Mouse (Mus musculus) hindbrain, embryonic 12.5 days (tissue): Measurements from ENCODE around the gene Ddx5. TPM values are rescaled to one million over a fixed set of nuclear protein-coding genes. Genes with fewer than 3 reads are reported as not detected.
A peak's percentile ranks its signal among the peaks of the same experiment; 100 is the strongest.
"Not testable (repeated sequence)": the region's sequence is repeated elsewhere in the genome, so short reads cannot be mapped to it uniquely, and the experiment has no call there.

Experiments used
- ATAC-seq: fragments of 200-750 bp; cut with Nextera tagmentation; 2 replicates; pipeline ENCODE4 v1.8.0; 2017; ENCODE audit warnings: moderate TSS enrichment; ENCODE audit not compliant: low FRiP score
- H3K27ac ChIP-seq: fragments of 300-500 bp; sonication (generic); 2 replicates; pipeline ENCODE4 v1.5.1; 2016; ENCODE audit warnings: mild to moderate bottlenecking
- H3K27me3 ChIP-seq: fragments of 300-500 bp; sonication (generic); 2 replicates; pipeline ENCODE4 v1.6.1; 2016; ENCODE audit warnings: mild to moderate bottlenecking
- H3K36me3 ChIP-seq: fragments of 300-500 bp; sonication (generic); 2 replicates; pipeline ENCODE4 v1.6.1; 2016; ENCODE audit warnings: mild to moderate bottlenecking
- H3K4me1 ChIP-seq: fragments of 300-500 bp; sonication (generic); 2 replicates; pipeline ENCODE4 v1.6.1; 2016
- H3K4me2 ChIP-seq: fragments of 300-500 bp; sonication (generic); replicated peaks from 2 replicates; pipeline ENCODE4 v1.6.1; 2016; ENCODE audit warnings: mild to moderate bottlenecking
- H3K4me3 ChIP-seq: fragments of 300-500 bp; sonication (generic); 2 replicates; pipeline ENCODE4 v1.5.1; 2016; ENCODE audit warnings: mild to moderate bottlenecking
- H3K9ac ChIP-seq: fragments of 300-500 bp; sonication (generic); 2 replicates; pipeline ENCODE4 v1.6.1; 2016; ENCODE audit warnings: mild to moderate bottlenecking, moderate library complexity
- H3K9me3 ChIP-seq: fragments of 300-500 bp; sonication (generic); replicated peaks from 2 replicates; pipeline ENCODE4 v1.6.1; 2016; ENCODE audit warnings: mild to moderate bottlenecking
- WGBS: fragments of 180-500 bp; shearing (Covaris S2); methylation state at CpG from one replicate; pipeline ENCODE4 v1.1.7; 2016; 5-methylcytosine and 5-hydroxymethylcytosine counted together
- polyA plus RNA-seq: library from polyadenylated mRNA; unstranded; fragments of >200 nt; fragmentation: Nextera tagmentation; extraction: Ambion mirVana; gene quantifications from 2 replicates; pipeline ENCODE4 v1.2.1, GENCODE M21; 2016

Gene Ddx5
- polyA plus RNA-seq, 1 experiment from 2014 or later = 467 TPM

GRCm38 (mm10) chr11:106787131-106788025 is 1.6 kb downstream of the Ddx5 start:
- H3K36me3 ChIP-seq = peaks cover 41% of the 10 kb centered on the region
- peaks cover 20% of the 10 kb centered on the region for H3K4me1 ChIP-seq
- H3K9me3 ChIP-seq = no peaks in the 10 kb centered on the region
- peak overlapping the region; percentile 95 for H3K4me3 ChIP-seq
- ATAC-seq = peak; percentile 19; the same call in 1 of the 2 replicates
- no peaks in the 10 kb centered on the region for H3K27me3 ChIP-seq
- under 1% methylated on average over 64 of the region's 65 CpGs for WGBS
- peak overlapping the region; percentile 98 for H3K27ac ChIP-seq
- H3K9ac ChIP-seq = peak overlapping the region; percentile 99
- H3K4me2 ChIP-seq = peak overlapping the region; percentile 81

- Histone ChIP-seq H3K4me2 (no peak overlapping the region), H3K4me3 (no peak overlapping the region), H3K9me3 (no peaks in the 10 kb centered on the region), H3K9ac (no peak overlapping the region), H3K27ac (no peak overlapping the region), H3K36me3 (peaks cover 58% of the 10 kb centered on the region), H3K4me1 (peaks cover 18% of the 10 kb centered on the region), H3K27me3 (no peaks in the 10 kb centered on the region)
- WGBS = 76% methylated on average over 1 of the region's 1 CpGs
- ATAC-seq = no peak
Observed at GRCm38 (mm10) chr11:106785043-106785442, 3.9 kb downstream of the Ddx5 start.

GRCm38 (mm10) chr11:106784476-106784875 is 4.5 kb downstream of the Ddx5 start:
- no peak overlapping the region for H3K4me2 ChIP-seq
- no peak overlapping the region for H3K27ac ChIP-seq
- H3K4me3 ChIP-seq = no peak overlapping the region
- WGBS = 85% methylated on average over 2 of the region's 2 CpGs
- peaks cover 59% of the 10 kb centered on the region for H3K36me3 ChIP-seq
- H3K4me1 ChIP-seq = peaks cover 19% of the 10 kb centered on the region
- H3K27me3 ChIP-seq = no peaks in the 10 kb centered on the region
- H3K9me3 ChIP-seq = no peaks in the 10 kb centered on the region
- no peak overlapping the region for H3K9ac ChIP-seq
- no peak for ATAC-seq

GRCm38 (mm10) chr11:106782841-106783764 is 5.9 kb downstream of the Ddx5 start:
- peaks cover 19% of the 10 kb centered on the region for H3K4me1 ChIP-seq
- no peaks in the 10 kb centered on the region for H3K9me3 ChIP-seq
- no peak for ATAC-seq
- WGBS = 86% methylated on average over 9 of the region's 9 CpGs
- H3K9ac ChIP-seq = no peak overlapping the region
- H3K27me3 ChIP-seq = no peaks in the 10 kb centered on the region
- H3K4me3 ChIP-seq = no peak overlapping the region
- H3K4me2 ChIP-seq = no peak overlapping the region
- no peak overlapping the region for H3K27ac ChIP-seq
- peaks cover 59% of the 10 kb centered on the region for H3K36me3 ChIP-seq

GRCm38 (mm10) chr11:106782271-106782670 is 6.7 kb downstream of the Ddx5 start:
- H3K27me3 ChIP-seq, ATAC-seq, H3K9me3 ChIP-seq, H3K27ac ChIP-seq, H3K4me3 ChIP-seq, H3K9ac ChIP-seq, H3K4me2 ChIP-seq: not testable (repeated sequence)
- peaks cover 19% of the 10 kb centered on the region for H3K4me1 ChIP-seq
- 94% methylated on average over 7 of the region's 7 CpGs for WGBS
- peaks cover 59% of the 10 kb centered on the region for H3K36me3 ChIP-seq

GRCm38 (mm10) chr11:106780590-106781220 is 8.3 kb downstream of the Ddx5 start:
- H3K9me3 ChIP-seq = no peaks in the 10 kb centered on the region
- peaks cover 11% of the 10 kb centered on the region for H3K4me1 ChIP-seq
- H3K27me3 ChIP-seq = no peaks in the 10 kb centered on the region
- no peak for ATAC-seq
- 0 out of 2 replicates have a peak overlapping the region, but pooled peaks have one; percentile 97 for H3K27ac ChIP-seq
- 88% methylated on average over 6 of the region's 6 CpGs for WGBS
- no peak overlapping the region for H3K4me3 ChIP-seq
- H3K4me2 ChIP-seq = no peak overlapping the region; the same call in 1 of the 2 replicates
- H3K9ac ChIP-seq = no peak overlapping the region
- peaks cover 52% of the 10 kb centered on the region for H3K36me3 ChIP-seq

- 71% methylated on average over 4 of the region's 4 CpGs for WGBS
- ATAC-seq = no peak
- Histone ChIP-seq H3K27ac (peak overlapping the region; percentile 97), H3K9me3 (no peaks in the 10 kb centered on the region), H3K27me3 (no peaks in the 10 kb centered on the region), H3K36me3 (peaks cover 52% of the 10 kb centered on the region), H3K4me2 (peak overlapping the region; percentile 85; the same call in 1 of the 2 replicates), H3K9ac (no peak overlapping the region), H3K4me3 (no peak overlapping the region; the same call in 1 of the 2 replicates), H3K4me1 (peaks cover 7% of the 10 kb centered on the region; the same call in 1 of the 2 replicates)
Observed at GRCm38 (mm10) chr11:106780089-106780425, 8.9 kb downstream of the Ddx5 start.

GRCm38 (mm10) chr11:106779388-106780088 is 9.4 kb downstream of the Ddx5 start, which contains the start of gene Polg2:
Gene Polg2 (minus strand): TSS chr11:106779537.
- Histone ChIP-seq H3K36me3 (peaks cover 53% of the 10 kb centered on the region), H3K4me3 (peak within 1 kb of the TSS; percentile 80), H3K27ac (peak within 1 kb of the TSS; percentile 97), H3K9ac (peak within 1 kb of the TSS; percentile 92), H3K9me3 (no peaks in the 10 kb centered on the region), H3K27me3 (no peaks in the 10 kb centered on the region), H3K4me2 (peak within 1 kb of the TSS; percentile 85), H3K4me1 (peaks cover 7% of the 10 kb centered on the region; the same call in 1 of the 2 replicates)
- 2% methylated on average over 30 of the region's 30 CpGs for WGBS
- peak; percentile 99 for ATAC-seq

GRCm38 (mm10) chr11:106778589-106779387 is 10.2 kb downstream of the Ddx5 start:
- no peak; the same call in none of the 2 replicates for ATAC-seq
- Histone ChIP-seq H3K4me2 (peak overlapping the region; percentile 85), H3K4me1 (peaks cover 7% of the 10 kb centered on the region; the same call in 1 of the 2 replicates), H3K27ac (peak overlapping the region; percentile 97), H3K4me3 (peak overlapping the region; percentile 80), H3K27me3 (no peaks in the 10 kb centered on the region), H3K36me3 (peaks cover 52% of the 10 kb centered on the region), H3K9ac (peak overlapping the region; percentile 92), H3K9me3 (no peaks in the 10 kb centered on the region)
- 3% methylated on average over 39 of the region's 39 CpGs for WGBS

GRCm38 (mm10) chr11:106778132-106778531 is 10.9 kb downstream of the Ddx5 start:
- no peak for ATAC-seq
- no peak overlapping the region for H3K4me2 ChIP-seq

More at GRCm38 (mm10) chr11:106778132-106778531, 10.9 kb downstream of the Ddx5 start:
- H3K9ac ChIP-seq = no peak overlapping the region
- H3K27ac ChIP-seq = no peak overlapping the region
- H3K4me1 ChIP-seq = peaks cover 5% of the 10 kb centered on the region; the same call in 1 of the 2 replicates
- WGBS = 90% methylated on average over 7 of the region's 7 CpGs
- no peaks in the 10 kb centered on the region for H3K27me3 ChIP-seq
- no peaks in the 10 kb centered on the region for H3K9me3 ChIP-seq
- no peak overlapping the region for H3K4me3 ChIP-seq
- H3K36me3 ChIP-seq = peaks cover 52% of the 10 kb centered on the region
